Mouse (Mus musculus) layer of hippocampus, postnatal 25 days (tissue): ENCODE measurements around the gene Vps13d. TPM values are rescaled to one million over a fixed set of nuclear protein-coding genes. Genes with fewer than 3 reads are reported as not detected.

Experiments
- DNase-seq, 2 experiments: peaks; one replicate each; pipeline ENCODE4 v3.0.0; 2022; ENCODE audit warnings: mixed read lengths in 2 of 2, low spot score in 1 of 2; ENCODE audit errors: extremely low spot score in 1 of 2
- total RNA-seq, 2 experiments: library from RNA; stranded (reverse); gene quantifications; 2 replicates each; pipeline ENCODE4 v1.2.3; 2021

Vps13d gene
- total RNA-seq, 2 experiments from 2014 or later: 60.5 to 66.0 TPM

GRCm38 (mm10) chr4:145161243-145161642, 33.6 kb downstream of the Vps13d start:
- DNase-seq: no peak

GRCm38 (mm10) chr4:145155956-145156355, 38.8 kb downstream of the Vps13d start:
- DNase-seq: peak in 1 of 2 experiments; percentile 29

GRCm38 (mm10) chr4:145151103-145151486, 43.7 kb downstream of the Vps13d start:
- DNase-seq: no peak

DNA sequence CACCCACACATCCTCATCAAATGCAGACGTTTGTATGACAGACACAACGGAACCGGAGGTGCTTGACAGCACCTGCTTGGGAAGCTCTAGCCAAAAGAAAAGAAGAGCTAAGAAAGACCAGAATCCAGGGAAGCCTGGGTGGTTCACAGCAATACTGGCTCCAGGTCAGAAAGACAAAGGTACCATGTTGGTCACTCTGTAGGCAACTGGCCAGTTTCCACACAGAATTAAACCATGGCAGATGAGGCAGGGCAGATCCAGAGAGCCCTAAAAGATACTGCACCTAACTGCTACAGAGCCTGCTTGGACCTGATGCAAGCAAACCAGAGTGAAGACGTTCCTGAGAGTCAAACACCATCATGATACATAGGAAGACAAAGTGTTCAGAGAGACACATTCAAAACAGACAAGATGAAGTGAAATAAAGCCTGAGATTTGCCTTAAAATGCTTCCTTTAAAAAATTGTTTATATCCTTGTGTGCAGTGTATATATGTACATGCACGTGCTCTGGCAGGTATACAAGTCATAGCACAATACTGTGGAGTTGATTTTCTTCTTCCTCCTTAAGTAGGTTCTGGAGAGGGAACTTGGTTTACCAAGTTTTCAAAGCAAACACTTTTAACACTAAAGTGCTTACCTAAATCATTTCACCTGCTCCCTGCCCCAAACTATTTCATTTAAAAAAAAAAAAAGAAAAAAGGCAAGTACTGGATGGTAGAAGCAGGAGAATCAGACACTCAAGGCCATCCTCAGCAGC, 44.3 kb downstream of the Vps13d start:
- DNase-seq: no peak

DNA sequence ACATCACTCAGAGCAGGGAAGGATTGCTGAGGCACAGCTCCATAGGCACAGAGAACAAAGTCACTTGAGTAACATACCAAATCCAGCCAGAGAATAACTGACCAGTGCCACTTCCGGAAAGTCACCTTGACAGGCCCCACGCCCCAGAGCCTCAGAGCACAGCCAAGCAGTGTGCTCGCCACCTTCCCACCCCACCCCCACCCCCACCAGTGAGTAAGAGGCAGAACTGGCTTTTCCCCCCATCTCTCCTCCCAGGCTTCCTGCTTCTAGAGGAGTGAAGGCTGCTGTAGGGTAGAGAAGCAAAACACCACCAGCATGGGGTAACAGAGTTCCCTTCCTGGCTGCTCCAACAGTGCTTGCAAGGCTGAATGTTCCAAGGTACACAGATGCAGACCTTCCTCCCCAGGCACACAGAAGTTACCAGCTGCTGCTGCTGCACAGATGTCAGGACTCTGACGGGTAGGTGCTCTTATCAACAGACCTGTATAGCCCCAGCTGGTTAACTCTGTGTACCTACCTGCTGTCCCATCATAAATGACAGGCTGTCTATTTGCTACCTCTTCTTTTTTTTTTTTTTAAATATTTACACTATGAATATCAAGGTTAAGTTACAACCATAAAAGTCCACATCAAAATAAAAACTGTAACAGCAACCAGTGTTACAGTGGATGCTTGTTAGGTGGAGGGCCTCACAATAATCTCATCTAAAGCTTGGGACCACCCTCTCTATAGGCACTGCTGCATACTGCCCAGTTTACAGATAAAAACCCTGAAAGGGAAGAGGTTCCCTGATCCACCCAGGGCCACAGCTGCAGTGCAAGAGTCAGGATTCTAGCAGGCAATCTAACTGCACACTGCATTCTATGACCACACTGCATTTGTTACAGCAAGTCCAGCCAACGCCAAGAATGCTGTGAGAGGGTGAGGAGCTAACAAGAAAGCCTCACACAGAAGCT, 47.5 kb downstream of the Vps13d start:
- DNase-seq: no peak

GRCm38 (mm10) chr4:145143533-145143932, 51.3 kb downstream of the Vps13d start:
- no peak for DNase-seq

DNA sequence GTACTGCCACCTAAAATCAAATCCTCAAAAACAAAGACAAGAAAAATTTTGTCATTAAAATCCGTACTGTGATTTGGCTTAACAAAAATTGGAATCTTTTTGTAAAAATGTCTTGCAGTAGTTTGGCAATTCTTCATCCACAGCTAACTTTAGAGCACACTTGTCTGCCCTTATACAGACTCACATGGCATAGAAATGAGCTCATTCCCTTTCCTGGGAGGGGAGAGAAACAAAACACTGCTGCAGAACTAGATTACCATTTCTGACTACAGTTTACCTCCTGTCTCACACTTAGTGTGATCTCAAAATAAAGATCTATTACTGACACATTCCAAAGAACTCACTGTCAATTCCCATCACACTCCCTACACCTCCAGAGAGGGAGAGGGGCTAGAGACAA, 58.1 kb downstream of the Vps13d start:
- no peak for DNase-seq

DNA sequence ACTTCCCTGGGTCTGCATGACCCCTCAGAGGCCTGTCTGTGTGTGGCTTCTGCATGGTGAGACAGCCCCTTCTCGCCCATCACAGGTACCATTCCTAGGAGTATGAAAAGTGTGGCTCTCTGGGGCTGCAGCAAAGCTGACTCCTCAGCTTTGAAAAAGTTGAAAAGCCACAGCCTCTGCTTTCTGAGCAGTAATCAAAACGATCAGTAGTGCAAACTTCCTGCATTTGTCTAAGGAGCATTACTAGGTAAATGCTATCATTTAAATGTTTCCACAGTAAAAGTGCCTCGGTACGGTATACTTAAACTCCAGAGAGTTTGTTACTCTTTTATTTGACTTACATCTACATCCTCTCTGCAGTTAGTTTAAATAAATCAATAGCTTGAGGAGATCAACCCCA, 59.3 kb downstream of the Vps13d start:
- no peak for DNase-seq

DNA sequence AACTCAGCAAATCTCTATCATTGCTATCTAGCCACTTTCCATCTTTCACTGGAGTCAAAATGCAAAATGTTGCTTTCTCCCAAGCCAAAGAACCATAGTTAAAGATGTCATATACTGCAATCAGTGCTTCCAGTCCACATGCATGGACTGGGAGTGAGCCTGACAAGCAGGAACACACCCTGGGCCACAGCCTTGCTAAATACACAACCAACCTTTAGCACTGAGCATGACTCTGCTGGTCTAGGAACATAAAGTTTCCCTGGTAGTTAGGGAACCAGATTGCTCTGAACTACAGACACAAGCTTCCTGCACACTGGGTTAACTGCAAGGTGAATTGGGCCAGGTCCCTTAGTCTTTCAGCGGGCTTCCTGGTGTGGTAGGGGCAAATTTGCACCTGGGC, 64.0 kb downstream of the Vps13d start:
- DNase-seq: no peak

- peak in 1 of 2 experiments; percentile 35 for DNase-seq
These were observed 64.8 kb downstream of the Vps13d start for GRCm38 (mm10) chr4:145129956-145130548.

- no peak for DNase-seq
These were observed 69.2 kb downstream of the Vps13d start for GRCm38 (mm10) chr4:145125463-145126220.

DNA sequence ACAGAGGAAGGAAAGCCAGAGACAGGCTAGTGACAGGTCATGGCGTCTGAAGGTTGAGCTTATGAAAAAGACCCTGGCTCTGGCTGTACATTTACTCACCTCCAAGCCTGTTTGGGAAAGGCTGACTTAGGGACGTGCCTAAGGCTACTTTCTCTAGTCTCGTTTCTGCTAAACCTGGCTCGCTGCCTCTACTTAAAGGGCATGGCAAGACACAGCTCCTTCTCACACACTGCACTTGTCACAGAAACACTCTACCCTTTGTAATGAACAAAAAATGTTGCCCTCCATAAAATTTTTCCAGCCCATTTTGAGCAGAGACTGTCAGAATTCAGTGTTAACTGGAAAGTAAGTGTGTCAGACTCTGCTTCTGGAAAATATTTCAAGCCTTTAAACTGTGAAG, 70.4 kb downstream of the Vps13d start:
- DNase-seq: no peak

GRCm38 (mm10) chr4:145111641-145112040, 83.2 kb downstream of the Vps13d start:
- no peak for DNase-seq

DNA sequence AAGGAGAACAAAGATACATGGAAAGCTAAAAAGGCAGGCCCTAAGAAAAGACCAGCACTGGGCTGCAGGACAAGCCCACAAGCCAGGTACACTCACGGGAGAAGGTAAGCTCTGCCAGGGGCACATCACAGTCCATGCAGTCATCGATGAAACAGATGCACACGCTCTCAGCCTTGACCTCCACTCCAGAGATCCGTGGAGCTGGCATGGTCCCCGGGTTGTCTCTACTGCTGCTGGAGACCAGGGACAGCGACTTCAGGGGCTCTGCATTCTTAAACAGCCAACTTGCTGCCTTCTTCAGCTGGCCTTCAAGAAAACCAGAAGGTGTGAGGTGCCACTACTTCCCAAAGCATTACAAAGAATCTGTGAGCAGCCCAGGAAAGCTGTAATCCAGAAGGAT, 84.1 kb downstream of the Vps13d start:
- DNase-seq: no peak

GRCm38 (mm10) chr4:145106796-145107195, 88.0 kb downstream of the Vps13d start:
- DNase-seq: no peak

- no peak for DNase-seq
These were observed 89.5 kb downstream of the Vps13d start for GRCm38 (mm10) chr4:145105319-145105718.

DNA sequence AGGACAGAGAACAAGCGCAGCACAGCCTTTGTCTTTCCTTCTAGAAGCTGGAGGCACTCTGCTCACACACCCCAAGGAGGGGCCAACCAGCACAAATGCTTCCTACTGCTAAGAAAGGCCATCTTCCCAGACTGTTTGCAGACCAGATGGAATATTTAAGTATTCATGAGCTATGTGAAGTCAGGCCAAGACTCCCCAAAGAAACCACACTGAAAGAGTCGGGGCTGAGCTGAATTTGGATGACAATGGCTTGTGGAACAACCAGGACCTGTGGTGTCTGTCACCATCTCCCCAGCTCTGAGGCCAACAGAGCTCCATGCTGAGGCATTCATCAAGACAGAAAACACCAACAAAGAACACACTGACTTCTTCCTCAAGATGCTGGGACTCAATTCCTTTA, 89.9 kb downstream of the Vps13d start:
- no peak for DNase-seq

GRCm38 (mm10) chr4:145103617-145104016, 91.2 kb downstream of the Vps13d start:
- DNase-seq: no peak

- no peak for DNase-seq
These were observed 92.7 kb downstream of the Vps13d start for GRCm38 (mm10) chr4:145101823-145102718.
